Mouse (Mus musculus): ENCODE results near the gene Zc3h12a.

DNA sequence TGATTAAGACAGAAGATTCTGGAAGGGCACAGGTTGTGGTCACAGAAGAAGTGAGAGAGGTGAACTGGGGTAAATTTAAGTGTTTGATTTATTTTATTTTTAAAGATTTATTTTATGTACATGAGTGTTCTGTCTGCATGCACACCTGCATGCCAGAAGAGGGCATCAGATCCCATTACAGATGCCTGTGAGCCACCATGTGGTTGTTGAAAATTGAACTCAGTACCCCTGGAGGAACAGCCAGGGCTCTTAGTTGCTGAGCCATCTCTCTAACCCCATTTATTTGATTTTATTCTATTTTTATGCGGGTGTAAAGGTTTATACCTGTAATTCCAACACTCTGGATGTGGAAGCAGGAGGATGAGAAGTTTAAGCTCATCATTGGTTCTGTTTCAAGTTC is 40.1 kb upstream of the Zc3h12a start:
- TF ChIP-seq POLR2A (IDR thresholded peaks at IDR 0.05; ENCODE audit: low read depth, low read length) (no peak), CTCF (IDR thresholded peaks at IDR 0.05; ENCODE audit: extremely low read depth, insufficient read length, insufficient replicate concordance, low read depth, low read length) (no peak)

Measured in small intestine, adult 2 months (tissue).